Mouse (Mus musculus) brain, embryonic 14.5 days (tissue): ENCODE measurements at regions not wholly inside any gene's neighbourhood (a gene's known extent, or its start where the extent isn't known, plus 50 kb on each side); places are given as distances from the start of the nearest gene placed in this dataset.

Experiments used
- DNase-seq: peaks from one replicate; pipeline ENCODE4 v3.0.0-alpha.2; 2011; ENCODE audit warnings: low read depth
- CTCF ChIP-seq: fragments of 200-500 bp; IDR thresholded peaks from 2 replicates; pipeline ENCODE4 v1.5.1; 2012; ENCODE audit warnings: inconsistent platforms, mild to moderate bottlenecking, moderate library complexity, borderline replicate concordance; ENCODE audit not compliant: insufficient read depth, insufficient read length; ENCODE audit errors: extremely low read depth
- POLR2A ChIP-seq: fragments of 200-500 bp; IDR thresholded peaks from 2 replicates; pipeline ENCODE4 v1.6.1; 2012; ENCODE audit warnings: mild to moderate bottlenecking, inconsistent platforms, borderline replicate concordance; ENCODE audit not compliant: poor library complexity, insufficient read depth, insufficient read length, severe bottlenecking; ENCODE audit errors: extremely low read depth

- DNase-seq, result no peak
- TF ChIP-seq CTCF (no peak), POLR2A (no peak)
Observed at GRCm38 (mm10) chr16:95929700-95930435, 60.9 kb downstream of the Psmg1 start.

DNA sequence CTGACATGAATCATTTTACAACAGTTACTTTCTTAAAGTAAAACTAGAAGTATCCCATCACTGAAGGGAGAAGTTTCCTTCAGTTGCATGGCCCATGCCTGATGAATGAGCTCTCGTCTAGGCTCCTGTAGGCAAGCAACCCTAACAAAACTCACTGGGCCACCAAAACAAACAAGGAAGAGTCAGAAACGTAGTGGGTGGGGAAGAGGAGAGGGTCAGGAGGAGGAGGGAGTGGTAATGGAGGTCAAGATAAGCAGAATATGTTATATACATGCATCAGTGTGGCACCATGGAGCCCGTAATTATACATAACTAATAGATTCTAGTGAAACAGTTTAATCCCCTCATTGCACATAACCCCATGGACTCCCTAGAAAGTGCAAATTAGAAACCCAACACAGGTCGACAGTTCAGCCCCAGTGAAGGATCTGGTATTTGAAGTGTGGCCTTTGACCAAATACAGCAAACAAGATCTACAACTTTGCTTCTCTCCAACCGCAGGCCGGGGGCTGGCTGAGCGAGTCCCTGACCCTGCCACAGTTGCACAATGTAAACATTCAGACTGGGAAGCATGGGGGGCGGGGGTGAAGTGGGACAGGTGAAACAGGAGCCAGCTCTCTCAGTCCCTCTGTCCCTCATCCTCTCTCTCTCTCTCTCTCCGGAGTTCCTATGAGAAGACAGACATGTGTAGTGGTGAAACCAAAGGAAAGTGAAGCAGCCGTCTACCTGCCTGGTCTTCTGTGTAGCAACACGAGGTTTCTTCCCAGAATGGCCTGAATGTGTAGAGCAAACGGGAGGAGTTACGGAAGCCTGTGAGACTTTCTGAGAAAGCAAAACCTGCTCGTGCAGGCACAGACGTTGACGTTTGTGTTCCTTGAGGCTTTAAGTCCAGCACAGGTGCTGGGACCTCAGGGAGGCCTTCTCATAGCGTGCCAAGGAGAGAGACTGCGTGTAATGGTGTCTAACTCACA, 62.2 kb downstream of the Psmg1 start:
- no peak for DNase-seq
- TF ChIP-seq POLR2A, result no peak
- TF ChIP-seq CTCF, result no peak

- TF ChIP-seq CTCF (no peak), POLR2A (no peak)
- no peak for DNase-seq
Observed at GRCm38 (mm10) chr16:95926558-95926957, 64.2 kb downstream of the Psmg1 start.

DNA sequence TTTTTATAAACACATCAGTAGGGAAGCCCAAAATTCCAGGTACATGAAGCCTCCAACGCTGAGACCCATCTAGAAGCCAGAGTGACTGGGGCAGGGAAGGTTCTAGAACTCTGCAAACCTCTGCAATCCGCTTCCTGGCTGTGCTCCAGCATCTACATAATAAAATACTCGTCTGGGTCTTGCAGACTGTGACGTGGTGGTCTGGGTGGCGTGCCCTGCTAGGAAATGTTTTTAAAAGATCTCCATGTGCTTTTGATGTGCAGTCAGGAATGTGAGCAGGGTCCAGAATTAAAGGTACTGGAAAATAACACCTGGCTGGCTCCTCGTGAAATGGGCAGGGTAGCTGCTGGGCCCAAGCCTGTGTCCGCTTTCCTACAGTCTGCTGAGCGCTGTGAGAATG, 66.0 kb downstream of the Psmg1 start:
- TF ChIP-seq CTCF, result no peak
- no peak for TF ChIP-seq POLR2A

DNA sequence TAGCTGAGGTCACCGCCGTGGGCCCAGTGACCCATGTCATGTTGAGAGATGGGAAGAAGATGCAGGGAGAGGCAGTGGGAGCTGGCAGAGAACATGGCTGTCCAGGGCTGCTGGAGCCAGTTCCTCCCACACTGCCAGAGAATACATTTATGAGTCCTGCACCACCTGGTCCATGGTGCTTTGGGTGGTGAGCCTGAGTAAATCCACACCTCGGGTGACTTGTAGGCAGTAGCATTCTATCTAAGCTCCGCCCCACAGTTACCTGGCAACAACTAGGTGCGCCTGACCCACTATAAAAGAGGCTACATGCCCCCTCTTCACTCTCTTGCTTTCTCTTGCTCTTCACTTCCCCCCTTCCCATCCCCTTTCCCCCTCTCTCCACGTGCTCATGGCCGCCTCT, 66.8 kb downstream of the Psmg1 start:
- TF ChIP-seq CTCF, result no peak
- TF ChIP-seq POLR2A, result no peak
- no peak for DNase-seq

More for the DNA sequence above, 66.0 kb downstream of the Psmg1 start:
- no peak for DNase-seq

GRCm38 (mm10) chr16:95922369-95922934, 68.3 kb downstream of the Psmg1 start:
- TF ChIP-seq CTCF, result no peak
- no peak for TF ChIP-seq POLR2A
- DNase-seq, result no peak

DNA sequence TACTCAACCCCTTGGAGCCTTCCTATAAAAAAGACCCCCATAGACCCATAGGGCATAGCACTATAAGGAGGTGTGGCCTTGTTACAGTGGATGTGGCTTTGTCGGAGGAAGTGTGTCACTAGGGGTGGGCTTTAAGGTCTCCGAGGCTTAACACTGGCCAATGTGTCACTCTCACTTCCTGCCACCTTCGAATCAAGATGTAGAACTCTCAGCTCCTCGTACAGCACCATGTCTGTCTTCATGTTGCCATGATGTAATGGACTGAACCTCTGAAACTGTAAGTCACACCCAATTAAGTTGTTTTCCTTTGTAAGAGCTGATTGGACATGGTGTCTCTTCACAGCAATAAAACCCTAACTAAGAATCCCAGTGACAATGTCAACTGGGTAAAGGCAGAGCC, 69.6 kb downstream of the Psmg1 start:
- DNase-seq, result no peak
- TF ChIP-seq POLR2A (no peak), CTCF (no peak)

GRCm38 (mm10) chr16:95918651-95919425, 71.9 kb downstream of the Psmg1 start:
- TF ChIP-seq POLR2A, result no peak
- no peak for TF ChIP-seq CTCF
- DNase-seq, result no peak

DNA sequence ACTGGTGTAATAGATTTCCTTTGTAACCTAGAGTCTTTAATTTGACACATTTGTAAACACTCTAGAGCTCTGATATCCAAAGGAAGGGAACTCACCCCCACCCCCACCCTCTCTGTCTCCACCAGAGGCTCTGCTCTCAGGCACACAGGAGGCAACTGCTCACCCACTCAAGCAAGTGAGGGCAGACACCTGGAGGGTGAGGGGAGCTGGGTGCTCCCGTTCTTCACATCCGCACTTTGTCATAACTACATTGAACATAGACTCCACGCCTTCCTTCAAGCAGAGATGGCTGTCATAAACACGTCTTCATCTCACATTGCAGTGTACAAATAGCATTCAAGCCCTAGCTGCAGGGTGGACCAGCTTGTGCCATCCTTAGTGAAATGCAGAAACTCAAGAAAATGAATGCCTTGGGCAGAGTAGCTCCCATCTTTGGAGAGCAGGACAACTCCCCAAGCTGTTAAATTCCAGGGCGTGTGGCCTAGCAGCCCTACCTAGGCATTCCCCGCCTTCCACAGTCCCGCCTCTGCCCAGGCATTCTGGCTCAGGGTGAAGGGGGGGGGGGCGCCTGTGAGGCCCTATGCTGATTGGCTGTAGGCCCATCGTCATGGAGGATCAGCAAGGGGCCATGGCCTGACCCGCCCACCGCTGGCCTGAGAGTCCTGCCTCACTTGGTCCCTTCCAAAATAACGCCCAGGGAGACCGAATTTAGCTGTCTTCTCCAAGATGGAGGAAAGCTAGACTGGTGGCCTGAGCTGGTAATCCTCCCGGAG, 72.9 kb downstream of the Psmg1 start:
- TF ChIP-seq CTCF, result no peak
- TF ChIP-seq POLR2A, result no peak
- DNase-seq, result no peak

DNA sequence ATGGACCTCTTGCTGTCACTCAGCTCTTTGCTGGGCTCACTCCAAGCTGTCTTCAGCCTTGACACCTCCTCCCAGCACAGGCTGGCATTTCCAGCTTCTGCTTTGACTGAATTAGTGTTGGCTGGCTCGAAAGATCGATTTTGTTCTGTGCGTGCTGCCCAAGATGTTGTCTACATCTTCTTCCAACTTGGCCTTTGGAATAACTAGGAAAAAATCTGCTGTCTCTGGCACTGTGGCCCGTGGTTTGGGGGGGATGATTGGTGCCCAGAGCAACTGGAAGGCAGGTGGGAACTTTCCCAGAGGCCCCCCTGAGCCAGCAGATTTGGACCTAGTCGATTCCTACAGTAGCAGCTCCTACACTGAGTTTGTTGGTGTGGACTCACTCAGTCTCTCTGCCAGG, 76.9 kb downstream of the Psmg1 start:
- peak; percentile 42 for DNase-seq
- TF ChIP-seq POLR2A (no peak), CTCF (no peak)
